Mouse (Mus musculus) limb, embryonic 12.5 days (tissue): ENCODE measurements at regions not wholly inside any gene's neighbourhood (a gene's known extent, or its start where the extent isn't known, plus 50 kb on each side); places are given as distances from the start of the nearest gene placed in this dataset.

Experiments
- ATAC-seq: fragments of 200-750 bp; cut with Nextera tagmentation; 2 replicates; pipeline ENCODE4 v1.8.0; 2017; ENCODE audit warnings: low read depth, moderate TSS enrichment; ENCODE audit not compliant: insufficient number of reproducible peaks, insufficient read depth, low FRiP score, low TSS enrichment
- H3K27ac ChIP-seq: fragments of 300-500 bp; sonication (generic); 2 replicates; pipeline ENCODE4 v1.5.1; 2016; ENCODE audit warnings: mild to moderate bottlenecking, moderate library complexity
- H3K27me3 ChIP-seq: fragments of 300-500 bp; sonication (generic); 2 replicates; pipeline ENCODE4 v1.6.1; 2016; ENCODE audit warnings: mild to moderate bottlenecking, moderate library complexity
- H3K36me3 ChIP-seq: fragments of 300-500 bp; sonication (generic); 2 replicates; pipeline ENCODE4 v1.6.1; 2016; ENCODE audit warnings: mild to moderate bottlenecking, moderate library complexity
- H3K4me1 ChIP-seq: fragments of 300-500 bp; sonication (generic); replicated peaks from 2 replicates; pipeline ENCODE4 v1.6.1; 2016
- H3K4me2 ChIP-seq: fragments of 300-500 bp; sonication (generic); 2 replicates; pipeline ENCODE4 v1.6.1; 2016; ENCODE audit warnings: mild to moderate bottlenecking, moderate library complexity
- H3K4me3 ChIP-seq: fragments of 300-500 bp; sonication (generic); replicated peaks from 2 replicates; pipeline ENCODE4 v1.5.1; 2016; ENCODE audit warnings: mild to moderate bottlenecking
- H3K9ac ChIP-seq: fragments of 300-500 bp; sonication (generic); replicated peaks from 2 replicates; pipeline ENCODE4 v1.6.1; 2016; ENCODE audit warnings: mild to moderate bottlenecking, moderate library complexity
- H3K9me3 ChIP-seq: fragments of 300-500 bp; sonication (generic); 2 replicates; pipeline ENCODE4 v1.6.1; 2016; ENCODE audit warnings: mild to moderate bottlenecking, moderate library complexity
- WGBS: fragments of 180-500 bp; shearing (Covaris S2); methylation state at CpG from one replicate; pipeline ENCODE4 v1.1.7; 2016; 5-methylcytosine and 5-hydroxymethylcytosine counted together

DNA sequence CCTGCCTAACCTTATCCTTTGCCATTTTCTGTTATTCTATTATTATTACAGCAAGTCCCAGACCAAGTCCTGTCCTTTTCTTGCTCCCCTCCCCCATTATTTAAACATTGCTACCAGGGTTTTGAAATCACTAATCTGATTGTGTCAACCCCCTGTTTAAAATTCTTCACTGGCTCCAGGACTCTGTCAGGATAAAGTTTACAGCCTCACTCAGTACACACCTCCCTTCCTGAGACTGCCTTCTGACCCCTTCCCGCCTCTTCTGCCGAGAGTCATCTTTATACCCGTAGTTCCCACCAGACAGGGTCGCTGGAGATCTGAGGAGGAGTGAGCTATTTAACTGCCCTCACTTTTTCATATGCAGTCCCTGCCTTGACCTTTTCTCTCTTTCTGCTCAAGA lies 110.3 kb upstream of the Syt6 start:
- no peak overlapping the region for H3K9ac ChIP-seq
- no peaks in the 10 kb centered on the region for H3K36me3 ChIP-seq
- H3K27me3 ChIP-seq, result no peaks in the 10 kb centered on the region; the same call in 1 of the 2 replicates
- no peak overlapping the region for H3K27ac ChIP-seq
- 12% methylated on average over 4 of the region's 4 CpGs for WGBS
- no peaks in the 10 kb centered on the region for H3K9me3 ChIP-seq
- H3K4me3 ChIP-seq, result no peak overlapping the region
- ATAC-seq, result no peak
- H3K4me1 ChIP-seq, result peaks cover 3% of the 10 kb centered on the region
- no peak overlapping the region for H3K4me2 ChIP-seq

DNA sequence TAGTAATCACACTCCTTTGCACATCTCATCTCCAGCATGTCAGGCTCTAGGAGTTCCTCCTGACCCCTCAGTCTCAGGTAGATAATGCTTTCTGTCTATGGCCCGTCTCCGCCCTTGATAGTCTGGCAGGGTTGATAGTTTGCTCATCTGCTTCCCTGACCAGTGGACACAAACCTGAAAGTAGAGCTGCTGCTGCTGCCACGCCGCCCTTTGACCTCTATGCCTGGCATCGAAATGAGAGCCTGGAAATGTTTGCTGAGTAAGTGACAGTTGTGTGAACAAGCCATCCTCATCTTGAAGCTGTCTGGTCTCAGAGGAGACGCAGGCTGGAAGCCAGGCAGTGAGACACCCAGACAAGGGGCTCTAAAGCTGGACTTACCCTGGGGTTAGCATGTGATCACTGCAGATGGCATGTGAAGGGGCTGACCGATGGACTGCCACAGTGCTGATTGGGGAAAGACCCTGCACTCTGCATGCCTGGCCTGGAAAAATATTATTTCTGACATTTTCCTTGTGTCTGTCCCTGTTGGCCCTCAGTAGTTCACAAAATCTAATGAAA lies 109.8 kb upstream of the Syt6 start:
- Histone ChIP-seq H3K9ac (no peak overlapping the region), H3K9me3 (no peaks in the 10 kb centered on the region), H3K4me1 (peaks cover 3% of the 10 kb centered on the region), H3K27ac (no peak overlapping the region), H3K4me2 (no peak overlapping the region), H3K27me3 (no peaks in the 10 kb centered on the region; the same call in 1 of the 2 replicates), H3K36me3 (no peaks in the 10 kb centered on the region), H3K4me3 (no peak overlapping the region)
- ATAC-seq, result no peak
- WGBS, result 60% methylated on average over 7 of the region's 7 CpGs

DNA sequence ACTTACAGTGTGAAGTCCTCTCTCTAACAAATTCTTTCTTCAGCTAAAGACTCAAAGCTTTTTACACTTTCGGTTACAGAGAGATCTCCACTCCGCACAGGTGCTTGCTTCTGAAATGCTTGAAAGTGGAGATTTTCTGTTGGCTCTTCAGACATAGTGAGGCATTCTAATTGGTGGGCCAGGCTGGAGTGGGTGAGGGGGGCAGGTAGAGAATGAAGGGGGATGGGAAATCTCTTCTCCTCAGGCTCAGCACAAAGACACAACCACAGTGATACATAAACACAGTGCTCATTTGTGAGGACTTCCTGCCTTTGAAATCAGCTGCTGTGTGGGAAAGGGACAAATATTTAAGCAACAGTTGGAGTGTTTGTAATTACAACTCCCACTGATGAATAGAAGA lies 109.1 kb upstream of the Syt6 start:
- ATAC-seq, result no peak
- no peak overlapping the region for H3K4me3 ChIP-seq
- 36% methylated on average over 2 of the region's 2 CpGs for WGBS

DNA sequence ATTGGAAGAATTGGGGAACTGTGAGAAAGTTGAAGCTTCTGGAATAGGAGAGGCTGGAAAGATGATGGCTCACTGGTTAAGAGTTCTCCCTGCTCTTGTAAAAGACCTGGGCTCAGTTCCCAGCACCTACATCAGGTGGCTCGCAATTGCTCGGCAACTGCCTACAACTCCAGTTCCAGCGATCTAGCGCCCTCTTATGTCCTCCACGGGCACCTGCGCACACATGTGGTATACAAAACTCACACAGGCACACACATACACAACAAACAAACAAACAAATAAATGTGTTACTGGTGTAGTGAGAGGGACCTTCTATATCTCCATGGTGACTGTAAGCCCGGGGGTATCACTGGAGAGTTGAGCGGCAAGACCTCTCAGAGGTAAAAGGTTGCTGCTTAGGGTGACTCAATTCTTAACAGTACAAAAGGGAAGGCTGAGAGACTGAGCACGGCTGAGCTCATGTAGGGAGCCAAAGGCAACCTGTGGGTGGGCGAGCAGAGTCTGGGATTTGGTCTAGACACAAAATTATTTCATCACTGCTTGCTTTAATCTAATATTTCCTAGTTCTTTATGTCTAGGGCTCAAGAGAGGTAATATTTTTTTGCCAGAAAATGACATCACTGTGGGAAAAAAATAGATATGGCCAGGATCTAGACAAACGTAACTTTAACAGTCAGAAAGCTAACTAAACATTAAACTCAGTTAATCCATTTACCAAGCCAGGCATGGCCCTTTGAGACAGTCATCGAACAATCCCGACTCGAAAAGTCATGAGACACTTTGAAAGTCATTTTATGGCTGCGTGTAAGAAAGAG lies 104.2 kb upstream of the Syt6 start:
- Histone ChIP-seq H3K9ac (no peak overlapping the region), H3K4me3 (no peak overlapping the region), H3K4me2 (no peak overlapping the region), H3K4me1 (no peaks in the 10 kb centered on the region), H3K27me3 (no peaks in the 10 kb centered on the region), H3K36me3 (no peaks in the 10 kb centered on the region), H3K9me3 (no peaks in the 10 kb centered on the region), H3K27ac (no peak overlapping the region)
- WGBS, result 86% methylated on average over 15 of the region's 15 CpGs
- ATAC-seq, result no peak

More for the DNA sequence above, 109.1 kb upstream of the Syt6 start:
- H3K9me3 ChIP-seq, result no peaks in the 10 kb centered on the region
- H3K4me2 ChIP-seq, result no peak overlapping the region
- no peaks in the 10 kb centered on the region for H3K36me3 ChIP-seq
- no peaks in the 10 kb centered on the region; the same call in 1 of the 2 replicates for H3K27me3 ChIP-seq
- peaks cover 3% of the 10 kb centered on the region for H3K4me1 ChIP-seq
- H3K9ac ChIP-seq, result no peak overlapping the region
- no peak overlapping the region for H3K27ac ChIP-seq

DNA sequence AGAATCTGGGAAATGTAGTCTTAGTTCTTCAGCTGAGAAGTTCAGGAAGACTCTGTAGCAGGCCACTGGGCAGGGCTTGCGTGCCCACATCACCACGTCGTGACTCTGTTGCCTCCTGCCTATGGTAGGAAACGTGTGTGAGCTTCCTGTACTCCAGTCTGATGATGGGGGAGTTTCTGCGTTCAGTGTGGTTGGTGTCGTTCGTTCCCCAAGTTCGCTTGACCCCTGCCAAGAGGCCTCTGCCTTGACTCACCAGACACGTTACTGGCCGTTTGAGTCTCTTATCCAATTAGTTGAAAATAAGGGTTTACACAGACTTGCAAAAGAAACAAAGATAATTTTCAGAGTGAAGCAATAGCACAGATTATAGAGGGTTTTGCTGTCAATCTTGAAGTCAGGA lies 102.4 kb upstream of the Syt6 start:
- H3K27ac ChIP-seq, result no peak overlapping the region
- no peaks in the 10 kb centered on the region for H3K27me3 ChIP-seq
- no peaks in the 10 kb centered on the region for H3K36me3 ChIP-seq
- H3K4me1 ChIP-seq, result no peaks in the 10 kb centered on the region
- no peak overlapping the region for H3K4me3 ChIP-seq
- no peak for ATAC-seq
- no peaks in the 10 kb centered on the region for H3K9me3 ChIP-seq
- no peak overlapping the region for H3K4me2 ChIP-seq
- 61% methylated on average over 10 of the region's 10 CpGs for WGBS
- H3K9ac ChIP-seq, result no peak overlapping the region

DNA sequence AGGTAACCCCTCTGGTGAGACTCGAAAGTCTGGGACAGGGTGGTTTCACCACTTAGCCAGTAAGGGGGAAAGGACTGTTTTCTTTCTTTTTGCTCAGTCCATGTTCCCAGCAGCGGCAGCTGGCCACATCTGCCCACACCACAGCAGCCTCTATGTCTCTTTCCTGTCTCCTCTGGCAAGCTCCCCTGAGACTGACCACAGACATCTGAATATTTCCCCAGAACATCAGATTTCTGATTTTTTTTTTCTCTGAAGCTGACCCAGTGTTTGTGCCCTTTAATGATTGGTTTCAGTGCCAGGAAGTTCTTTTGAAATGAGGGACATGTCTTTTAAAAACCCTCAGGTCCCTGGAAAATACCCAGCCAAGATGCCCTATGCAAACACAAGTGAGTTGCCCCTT lies 101.7 kb upstream of the Syt6 start:
- H3K4me1 ChIP-seq, result no peaks in the 10 kb centered on the region
- 78% methylated on average over 2 of the region's 2 CpGs for WGBS
- H3K27me3 ChIP-seq, result no peaks in the 10 kb centered on the region
- H3K4me2 ChIP-seq, result no peak overlapping the region
- no peak overlapping the region for H3K4me3 ChIP-seq
- H3K9ac ChIP-seq, result no peak overlapping the region
- no peaks in the 10 kb centered on the region for H3K36me3 ChIP-seq
- no peak overlapping the region for H3K27ac ChIP-seq
- no peaks in the 10 kb centered on the region for H3K9me3 ChIP-seq
- ATAC-seq, result no peak

DNA sequence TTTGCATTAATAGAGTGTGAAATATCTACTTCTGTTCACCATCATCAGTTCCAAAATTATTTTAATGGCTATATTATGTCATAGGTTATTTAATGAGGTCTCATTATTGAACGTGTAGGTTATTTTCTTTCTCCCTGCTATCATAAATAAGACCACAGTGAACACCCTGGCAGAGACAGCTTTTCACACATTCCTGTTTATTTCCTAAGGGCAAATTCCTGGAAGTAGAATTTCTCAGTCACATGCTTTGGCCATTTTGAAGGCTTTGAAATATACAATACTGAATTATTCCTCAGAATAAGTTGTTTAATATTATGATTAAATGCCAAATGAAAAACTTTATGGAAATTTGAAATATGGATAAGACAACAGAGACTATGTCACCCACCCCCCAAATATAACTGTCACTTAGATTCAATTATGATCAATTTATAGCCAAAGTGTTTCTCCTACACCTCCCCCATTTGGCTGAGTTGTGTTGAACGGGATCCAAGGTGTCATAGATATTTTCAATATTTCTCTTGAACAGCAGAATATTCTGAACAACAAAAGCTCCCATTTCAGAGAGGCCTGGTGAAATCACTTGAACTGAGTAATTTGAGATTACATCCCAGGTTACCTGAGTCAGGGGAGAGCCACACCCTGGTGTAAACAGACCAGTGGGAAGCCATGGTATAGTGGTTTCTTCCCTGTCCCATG lies 95.0 kb upstream of the Syt6 start:
- 56% methylated on average over 2 of the region's 2 CpGs for WGBS
- Histone ChIP-seq H3K27me3 (no peaks in the 10 kb centered on the region), H3K27ac (no peak overlapping the region)

DNA sequence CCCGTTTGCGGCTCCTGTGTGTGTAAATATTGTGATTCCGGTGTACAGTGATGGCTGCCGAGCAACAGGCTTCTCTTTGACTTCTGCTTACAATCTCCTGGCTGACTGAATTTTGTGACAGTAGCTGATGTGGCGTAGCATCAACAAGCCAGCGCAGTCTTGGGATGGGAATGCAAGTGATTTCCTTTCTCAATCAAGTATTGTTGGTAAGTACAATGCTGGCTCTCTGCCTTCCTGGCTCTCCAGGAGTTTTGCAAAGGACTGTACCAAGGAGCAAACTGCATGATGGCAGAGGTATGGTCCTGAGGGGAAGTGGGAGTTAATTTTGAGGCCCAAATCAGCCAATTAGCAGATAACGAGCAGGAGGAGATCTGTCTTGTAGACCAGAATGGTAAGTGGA lies 94.4 kb upstream of the Syt6 start:
- Histone ChIP-seq H3K9me3 (no peaks in the 10 kb centered on the region), H3K4me2 (no peak overlapping the region), H3K4me1 (peaks cover 8% of the 10 kb centered on the region), H3K27me3 (no peaks in the 10 kb centered on the region), H3K27ac (no peak overlapping the region), H3K4me3 (no peak overlapping the region), H3K36me3 (no peaks in the 10 kb centered on the region), H3K9ac (no peak overlapping the region)
- no peak for ATAC-seq
- WGBS, result 86% methylated on average over 7 of the region's 7 CpGs

More for the DNA sequence above, 95.0 kb upstream of the Syt6 start:
- no peaks in the 10 kb centered on the region for H3K36me3 ChIP-seq
- H3K4me3 ChIP-seq, result no peak overlapping the region
- H3K4me2 ChIP-seq, result no peak overlapping the region
- ATAC-seq, result no peak
- no peaks in the 10 kb centered on the region for H3K9me3 ChIP-seq
- H3K9ac ChIP-seq, result no peak overlapping the region
- peaks cover 2% of the 10 kb centered on the region for H3K4me1 ChIP-seq

DNA sequence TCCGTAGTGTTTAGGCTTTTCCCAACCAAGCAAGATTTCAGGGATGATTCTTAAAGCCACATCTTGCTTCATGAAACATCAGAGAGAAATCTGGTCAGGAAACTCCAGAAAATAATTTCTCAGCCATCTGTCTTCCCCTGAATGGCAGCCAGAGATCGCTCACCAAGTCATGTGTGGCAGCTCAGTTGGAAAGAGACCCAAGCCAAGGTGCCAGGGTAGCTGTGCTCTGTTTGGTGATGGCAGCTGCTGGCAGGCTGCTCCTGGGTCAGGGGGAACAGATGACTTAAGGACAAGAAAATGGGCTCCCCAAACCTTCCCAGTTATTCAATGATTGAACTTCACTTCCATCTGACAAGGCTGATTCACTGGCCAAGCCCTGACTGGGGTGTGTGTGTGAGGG lies 91.7 kb upstream of the Syt6 start:
- Histone ChIP-seq H3K4me2 (no peak overlapping the region), H3K27ac (no peak overlapping the region), H3K27me3 (no peaks in the 10 kb centered on the region), H3K36me3 (no peaks in the 10 kb centered on the region), H3K4me1 (peaks cover 16% of the 10 kb centered on the region), H3K9me3 (no peaks in the 10 kb centered on the region), H3K9ac (no peak overlapping the region), H3K4me3 (no peak overlapping the region)
- ATAC-seq, result no peak
- WGBS, result 92% methylated on average over 2 of the region's 2 CpGs

DNA sequence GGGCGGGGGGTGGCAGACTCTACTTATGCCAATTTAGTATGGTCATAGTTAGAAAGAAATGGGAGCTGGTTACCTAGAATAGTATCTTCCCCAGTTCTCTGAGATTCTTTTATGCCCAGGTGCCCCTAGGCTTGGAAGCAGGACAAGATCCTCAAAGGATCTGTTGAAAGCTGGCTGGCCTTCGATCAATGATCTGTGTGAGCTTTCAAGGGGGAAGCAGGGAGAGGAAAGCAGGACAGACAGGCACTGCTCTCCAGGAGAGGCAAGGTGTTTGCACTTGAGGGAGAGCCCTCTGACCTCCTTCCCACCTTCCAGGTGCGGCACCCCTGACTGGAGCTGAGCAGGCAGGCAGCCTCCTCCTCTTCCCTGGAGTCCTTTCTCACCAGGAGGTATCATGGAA lies 91.3 kb upstream of the Syt6 start:
- no peaks in the 10 kb centered on the region for H3K9me3 ChIP-seq
- no peak overlapping the region for H3K4me2 ChIP-seq
- no peak overlapping the region for H3K9ac ChIP-seq
- peaks cover 16% of the 10 kb centered on the region for H3K4me1 ChIP-seq
- no peaks in the 10 kb centered on the region for H3K27me3 ChIP-seq
- no peak overlapping the region for H3K27ac ChIP-seq
- H3K4me3 ChIP-seq, result no peak overlapping the region
- ATAC-seq, result no peak
- no peaks in the 10 kb centered on the region for H3K36me3 ChIP-seq
- 72% methylated on average over 3 of the region's 3 CpGs for WGBS

DNA sequence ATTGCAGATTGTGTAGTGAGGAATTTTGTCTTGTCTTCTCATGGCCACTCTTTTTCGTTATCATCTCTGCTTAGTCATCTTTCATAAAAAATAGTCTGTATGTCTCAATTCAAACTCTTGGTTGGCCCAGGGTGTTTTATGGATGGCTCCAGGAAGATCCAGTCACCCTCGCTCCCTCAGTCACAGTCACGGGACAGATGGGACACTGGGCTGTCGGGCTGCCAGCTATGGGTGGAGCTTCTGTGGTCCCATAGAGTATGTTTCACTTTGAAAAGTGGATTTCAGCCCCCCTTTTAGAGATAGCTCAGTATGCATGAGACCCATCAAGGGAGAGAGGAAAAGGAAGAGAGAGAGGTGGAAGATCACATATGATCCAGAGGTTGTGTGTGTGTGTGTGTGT lies 85.2 kb upstream of the Syt6 start:
- WGBS, result 81% methylated on average over 4 of the region's 4 CpGs

More for the DNA sequence above, 85.2 kb upstream of the Syt6 start:
- Histone ChIP-seq H3K4me2 (no peak overlapping the region), H3K4me1 (peaks cover 25% of the 10 kb centered on the region), H3K4me3 (no peak overlapping the region), H3K27me3 (no peaks in the 10 kb centered on the region), H3K9ac (no peak overlapping the region), H3K36me3 (no peaks in the 10 kb centered on the region), H3K9me3 (no peaks in the 10 kb centered on the region), H3K27ac (no peak overlapping the region)
- no peak for ATAC-seq
